Mouse (Mus musculus) stomach, embryonic 14.5 days (tissue): Measurements from ENCODE around the gene Gm5142. TPM values are rescaled to one million over a fixed set of nuclear protein-coding genes. Genes with fewer than 3 reads are reported as not detected.

ENCODE experiments used
- ATAC-seq: fragments of 200-750 bp; cut with Nextera tagmentation; 2 replicates; pipeline ENCODE4 v1.8.0; 2017; ENCODE audit warnings: low read depth, moderate TSS enrichment; ENCODE audit not compliant: insufficient number of reproducible peaks, insufficient read depth, low FRiP score
- H3K27ac ChIP-seq: fragments of 300-500 bp; sonication (generic); 2 replicates; pipeline ENCODE4 v1.5.1; 2014; ENCODE audit warnings: mild to moderate bottlenecking, low read length, moderate library complexity, mixed read lengths
- H3K27me3 ChIP-seq: fragments of 300-500 bp; sonication (generic); 2 replicates; pipeline ENCODE4 v1.6.1; 2014; ENCODE audit warnings: low read length, control low read depth, mixed read lengths; ENCODE audit not compliant: control insufficient read depth, insufficient read depth
- H3K36me3 ChIP-seq: fragments of 300-500 bp; sonication (generic); 2 replicates; pipeline ENCODE4 v1.6.1; 2014; ENCODE audit warnings: mild to moderate bottlenecking, control low read depth, low read length, moderate library complexity, mixed read lengths; ENCODE audit not compliant: control insufficient read depth, insufficient read depth
- H3K4me1 ChIP-seq: fragments of 300-500 bp; sonication (generic); 2 replicates; pipeline ENCODE4 v1.6.1; 2014; ENCODE audit warnings: low read length, control low read depth, mixed read lengths; ENCODE audit not compliant: control insufficient read depth, insufficient read depth
- H3K4me2 ChIP-seq: fragments of 300-500 bp; sonication (generic); replicated peaks from 2 replicates; pipeline ENCODE4 v1.6.1; 2014; ENCODE audit warnings: low read depth, low read length, control low read depth
- H3K4me3 ChIP-seq: fragments of 300-500 bp; sonication (generic); 2 replicates; pipeline ENCODE4 v1.5.1; 2014; ENCODE audit warnings: low read depth, low read length, control low read depth
- H3K9ac ChIP-seq: fragments of 300-500 bp; sonication (generic); replicated peaks from 2 replicates; pipeline ENCODE4 v1.6.1; 2014; ENCODE audit warnings: low read depth, mild to moderate bottlenecking, control low read depth, low read length, moderate library complexity, mixed read lengths
- H3K9me3 ChIP-seq: fragments of 300-500 bp; sonication (generic); 2 replicates; pipeline ENCODE4 v1.6.1; 2016; ENCODE audit warnings: low read depth, low read length, control low read depth; ENCODE audit not compliant: control insufficient read depth
- WGBS: fragments of 180-500 bp; shearing (Covaris S2); extraction: QIAGEN DNeasy Blood & Tissue Kit; methylation state at CpG from one replicate; pipeline ENCODE4 v1.1.7; 2014; 5-methylcytosine and 5-hydroxymethylcytosine counted together
- polyA plus RNA-seq: library from polyadenylated mRNA; unstranded; fragments of >200 nt; fragmentation: Nextera tagmentation; extraction: Ambion mirVana; gene quantifications from 2 replicates; pipeline ENCODE4 v1.2.1, GENCODE M21; 2014

Gene Gm5142
- polyA plus RNA-seq: not detected in 2 replicates

DNA sequence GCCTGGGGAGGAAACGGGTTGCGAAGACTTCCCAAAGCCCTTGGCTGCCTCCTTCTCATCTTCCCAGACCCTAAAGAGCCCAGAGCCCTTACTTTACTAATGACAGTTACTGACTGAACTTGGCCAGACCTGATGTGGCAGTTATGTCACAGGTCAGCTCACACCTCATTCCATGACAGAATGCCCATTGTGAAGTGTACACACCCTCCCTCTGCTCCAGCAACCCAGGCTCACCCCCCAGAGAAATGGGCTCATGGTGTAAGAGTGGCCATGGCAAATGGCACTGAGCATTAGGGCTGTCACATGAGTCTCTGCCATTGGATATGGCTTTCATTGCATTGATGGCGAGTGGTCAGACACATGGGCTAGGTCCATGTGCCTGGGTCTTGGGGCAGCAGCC, at the start of gene Gm5142:
Gene Gm5142, minus strand, starts transcription at position 101 of the 400 bp plus-strand sequence.
- WGBS: 90% methylated on average over 3 of the region's 3 CpGs
- Histone ChIP-seq H3K36me3 (no peaks in the 10 kb centered on the region), H3K4me2 (no peak within 1 kb of the TSS), H3K9me3 (no peaks in the 10 kb centered on the region), H3K27me3 (no peaks in the 10 kb centered on the region), H3K4me1 (no peaks in the 10 kb centered on the region), H3K9ac (no peak within 1 kb of the TSS), H3K4me3 (no peak within 1 kb of the TSS), H3K27ac (no peak within 1 kb of the TSS)
- no peak for ATAC-seq

DNA sequence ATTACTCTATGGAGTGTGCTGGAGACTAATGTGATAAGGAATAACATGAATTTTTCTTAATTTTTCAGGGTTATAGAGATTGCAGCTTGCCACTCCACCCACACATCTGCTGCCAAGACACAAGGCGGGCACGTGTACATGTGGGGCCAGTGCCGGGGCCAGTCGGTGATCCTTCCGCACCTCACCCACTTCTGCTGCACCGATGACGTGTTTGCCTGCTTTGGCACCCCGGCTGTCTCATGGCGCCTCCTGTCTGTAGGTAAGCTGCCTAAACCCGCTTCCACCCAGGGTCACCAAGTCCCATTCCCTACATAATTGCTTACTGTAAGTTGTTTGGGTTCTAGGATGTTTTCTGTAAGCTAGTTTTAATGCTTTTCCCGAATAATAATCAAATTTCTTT, 47.7 kb upstream of the Gm5142 start:
- Histone ChIP-seq H3K4me2 (no peak overlapping the region), H3K27me3 (no peaks in the 10 kb centered on the region), H3K4me3 (no peak overlapping the region), H3K36me3 (peaks cover 56% of the 10 kb centered on the region), H3K27ac (no peak overlapping the region), H3K9ac (no peak overlapping the region), H3K4me1 (no peaks in the 10 kb centered on the region), H3K9me3 (no peaks in the 10 kb centered on the region)
- WGBS: 93% methylated on average over 11 of the region's 11 CpGs
- ATAC-seq: no peak

DNA sequence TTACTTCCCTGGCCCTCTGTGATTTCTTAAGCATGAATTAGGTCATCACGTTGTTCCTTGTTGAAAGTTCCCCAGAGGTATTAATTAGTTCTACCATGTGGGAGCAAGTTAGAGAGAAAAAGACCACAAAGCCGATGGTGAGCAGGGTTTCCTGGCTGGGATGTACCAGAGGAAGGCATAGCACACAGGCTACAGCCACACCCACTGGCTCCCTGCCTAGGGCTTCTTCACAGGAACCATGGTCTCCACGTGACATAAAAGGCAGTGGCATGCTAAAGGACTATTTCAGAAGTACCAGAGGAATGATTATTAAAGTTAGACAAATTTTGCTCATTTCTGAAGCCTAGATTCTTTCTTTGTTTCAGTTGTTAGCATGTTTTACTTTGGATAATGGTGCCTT, 40.7 kb upstream of the Gm5142 start:
- 85% methylated on average over 3 of the region's 3 CpGs for WGBS
- H3K9ac ChIP-seq: no peak overlapping the region
- H3K36me3 ChIP-seq: peaks cover 23% of the 10 kb centered on the region; the same call in 1 of the 2 replicates
- H3K4me1 ChIP-seq: no peaks in the 10 kb centered on the region
- no peak for ATAC-seq
- H3K4me3 ChIP-seq: no peak overlapping the region
- H3K9me3 ChIP-seq: no peaks in the 10 kb centered on the region
- no peak overlapping the region for H3K27ac ChIP-seq
- no peaks in the 10 kb centered on the region for H3K27me3 ChIP-seq
- H3K4me2 ChIP-seq: no peak overlapping the region

DNA sequence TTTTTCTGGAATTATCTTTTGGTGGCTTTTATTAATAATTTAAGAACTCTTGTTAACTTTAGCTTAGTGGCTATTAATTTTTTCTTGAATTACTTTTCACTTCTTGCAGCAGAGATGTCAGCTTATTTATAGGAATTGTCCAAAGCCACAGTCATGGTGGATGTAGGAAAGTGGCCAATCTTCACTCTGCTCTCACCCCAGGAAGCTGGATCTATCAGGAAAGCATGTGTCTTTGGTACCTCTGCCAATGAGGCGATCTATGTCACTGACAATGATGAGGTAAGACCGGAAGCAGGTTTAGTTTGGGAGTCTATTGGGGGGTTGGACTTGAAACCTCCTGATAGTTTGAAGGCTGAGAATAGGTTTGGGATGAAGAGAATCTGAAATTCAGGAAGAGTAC, 31.3 kb upstream of the Gm5142 start:
- Histone ChIP-seq H3K4me2 (no peak overlapping the region), H3K4me1 (peaks cover 11% of the 10 kb centered on the region; the same call in 1 of the 2 replicates), H3K36me3 (peaks cover 4% of the 10 kb centered on the region; the same call in 1 of the 2 replicates), H3K9ac (no peak overlapping the region), H3K27me3 (no peaks in the 10 kb centered on the region), H3K4me3 (no peak overlapping the region), H3K9me3 (no peaks in the 10 kb centered on the region), H3K27ac (no peak overlapping the region)
- ATAC-seq: no peak
- 94% methylated on average over 2 of the region's 2 CpGs for WGBS

DNA sequence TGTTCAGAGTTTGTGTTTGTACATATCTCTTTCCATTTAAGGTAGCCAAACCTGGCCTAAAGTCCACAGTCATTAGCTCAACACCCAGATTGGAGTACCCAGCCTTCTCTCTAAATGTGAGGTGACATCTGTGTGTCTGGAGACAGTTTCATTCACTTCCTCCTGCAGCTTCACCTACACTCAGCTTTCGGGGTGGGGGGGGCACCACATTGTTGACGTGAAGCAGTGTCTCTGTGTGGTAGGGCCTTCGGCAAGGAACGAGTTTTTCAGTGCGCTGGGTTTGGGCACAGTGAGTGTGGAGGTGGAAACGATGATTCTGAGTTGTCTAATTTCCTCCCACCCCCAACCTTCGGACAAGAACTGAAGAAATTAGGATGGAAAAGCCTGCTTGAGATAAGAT, 30.5 kb upstream of the Gm5142 start:
- WGBS: 82% methylated on average over 7 of the region's 7 CpGs
- H3K4me3 ChIP-seq: no peak overlapping the region
- H3K9me3 ChIP-seq: no peaks in the 10 kb centered on the region
- H3K36me3 ChIP-seq: peaks cover 4% of the 10 kb centered on the region; the same call in 1 of the 2 replicates
- H3K4me2 ChIP-seq: no peak overlapping the region
- H3K4me1 ChIP-seq: peaks cover 18% of the 10 kb centered on the region; the same call in 1 of the 2 replicates
- H3K9ac ChIP-seq: no peak overlapping the region
- H3K27ac ChIP-seq: no peak overlapping the region
- no peaks in the 10 kb centered on the region for H3K27me3 ChIP-seq
- no peak for ATAC-seq

DNA sequence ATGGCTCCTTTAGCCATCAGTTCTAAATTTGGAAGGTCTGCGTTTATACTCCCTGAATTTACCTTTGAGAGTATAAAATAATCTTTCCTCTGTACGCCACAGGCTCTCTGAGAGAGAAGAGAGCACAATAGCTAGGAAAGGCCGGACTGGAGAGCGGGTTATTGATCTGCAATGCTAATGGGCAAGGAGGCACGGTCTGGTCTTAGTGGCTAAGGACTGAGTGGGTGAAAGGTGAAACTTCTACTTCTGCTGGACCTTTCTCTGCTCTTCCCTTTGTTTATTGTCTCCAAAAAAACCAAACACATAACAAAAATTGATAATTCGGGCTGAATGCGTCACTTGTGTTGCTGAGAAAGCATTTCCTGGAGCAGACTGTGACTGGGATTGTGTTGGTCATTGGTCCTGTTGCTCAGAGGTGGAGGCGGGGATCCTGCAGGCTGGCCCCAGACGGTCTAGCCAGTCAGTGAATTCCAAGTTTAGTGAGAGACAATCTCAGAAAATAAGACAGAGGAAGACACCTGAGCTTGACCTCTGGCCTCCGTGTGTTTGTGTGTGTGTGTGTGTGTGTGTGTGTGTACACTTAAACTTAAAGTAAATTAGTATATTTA, 27.5 kb upstream of the Gm5142 start:
- Histone ChIP-seq H3K4me2 (no peak overlapping the region), H3K4me3 (no peak overlapping the region), H3K27ac (no peak overlapping the region), H3K27me3 (no peaks in the 10 kb centered on the region), H3K9me3 (no peaks in the 10 kb centered on the region), H3K4me1 (peaks cover 26% of the 10 kb centered on the region; the same call in 1 of the 2 replicates), H3K9ac (no peak overlapping the region), H3K36me3 (no peaks in the 10 kb centered on the region)
- ATAC-seq: no peak
- 47% methylated on average over 10 of the region's 10 CpGs for WGBS

DNA sequence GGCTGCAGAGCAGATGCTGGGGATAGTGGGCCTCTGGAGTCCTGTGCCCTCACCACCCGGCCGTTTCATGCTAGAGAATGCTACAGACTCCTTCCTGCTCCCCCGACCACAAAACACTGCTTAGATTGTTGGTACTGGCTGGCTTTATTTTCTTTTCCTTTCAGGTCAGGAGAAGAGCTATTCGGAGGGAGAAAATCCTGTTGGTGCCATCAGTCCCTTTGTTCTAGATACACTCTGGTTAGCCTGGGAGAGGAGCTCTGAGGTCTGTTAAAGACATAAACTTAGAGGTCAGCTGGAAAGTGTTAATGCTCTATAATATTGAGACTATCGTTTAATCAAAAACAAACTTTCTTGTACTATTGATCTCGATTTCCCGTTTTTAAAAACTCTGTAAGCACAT, 26.9 kb upstream of the Gm5142 start:
- H3K9me3 ChIP-seq: no peaks in the 10 kb centered on the region
- no peaks in the 10 kb centered on the region for H3K36me3 ChIP-seq
- no peaks in the 10 kb centered on the region for H3K27me3 ChIP-seq
- 35% methylated on average over 7 of the region's 7 CpGs for WGBS
- H3K4me3 ChIP-seq: no peak overlapping the region
- ATAC-seq: no peak
- H3K4me1 ChIP-seq: peaks cover 26% of the 10 kb centered on the region; the same call in 1 of the 2 replicates
- H3K27ac ChIP-seq: no peak overlapping the region
- H3K4me2 ChIP-seq: no peak overlapping the region
- no peak overlapping the region for H3K9ac ChIP-seq

DNA sequence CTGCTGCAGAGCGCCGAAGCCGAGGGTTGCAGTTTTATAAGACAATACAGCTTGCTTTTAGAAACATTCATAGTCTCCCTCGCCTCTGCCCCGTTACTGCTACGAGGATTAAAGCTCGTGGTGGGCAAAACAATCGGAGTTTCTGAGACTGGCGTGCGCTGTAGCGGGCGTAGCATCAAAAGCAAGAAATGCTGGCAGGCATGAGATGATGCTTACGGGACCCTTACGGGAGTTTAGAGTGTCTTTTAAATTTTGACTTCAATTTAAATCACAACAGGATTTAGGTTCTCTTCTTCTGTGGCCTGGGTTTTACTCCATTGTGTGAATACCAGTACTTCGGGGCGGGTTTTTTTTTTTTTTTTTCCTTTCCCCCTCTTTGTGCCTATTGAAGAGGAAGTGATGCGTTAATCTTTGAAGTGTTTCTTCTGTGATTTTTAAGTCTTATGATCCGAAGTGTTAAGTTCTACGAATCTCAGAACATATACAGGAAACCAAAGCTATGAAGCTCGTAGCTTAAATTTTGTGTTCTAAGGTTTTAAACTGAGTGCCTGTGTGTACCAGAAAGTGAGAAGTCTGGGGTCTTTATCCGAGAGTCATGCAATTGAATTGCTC, 23.2 kb upstream of the Gm5142 start:
- Histone ChIP-seq H3K4me3 (peak overlapping the region; percentile 66), H3K27ac (peak overlapping the region; percentile 98), H3K36me3 (no peaks in the 10 kb centered on the region), H3K4me2 (peak overlapping the region; percentile 62), H3K4me1 (peaks cover 26% of the 10 kb centered on the region; the same call in 1 of the 2 replicates), H3K9ac (peak overlapping the region; percentile 96), H3K9me3 (no peaks in the 10 kb centered on the region), H3K27me3 (no peaks in the 10 kb centered on the region)
- no peak; the same call in 1 of the 2 replicates for ATAC-seq
- WGBS: under 1% methylated on average over 21 of the region's 21 CpGs
